Mouse (Mus musculus): ENCODE results near the gene Barx1. TPM values are rescaled to one million over a fixed set of nuclear protein-coding genes. Genes with fewer than 3 reads are reported as not detected.
A peak's percentile ranks its signal among the peaks of the same experiment; 100 is the strongest.

The Barx1 gene
- polyA plus RNA-seq, 1 experiment from 2014 or later, result 58.4 TPM

GRCm38 (mm10) chr13:48691991-48692390 is 29.2 kb downstream of the Barx1 start:
- 55% methylated on average over 2 of the region's 2 CpGs for WGBS

GRCm38 (mm10) chr13:48694090-48695064 is 31.6 kb downstream of the Barx1 start:
- ATAC-seq (ENCODE audit: insufficient read depth, low FRiP score), result peak; percentile 82
- H3K9me3 ChIP-seq (replicated peaks; ENCODE audit: control insufficient read depth, low read length), result peaks cover 4% of the 10 kb centered on the region; the same call in 1 of the 2 replicates
- H3K4me1 ChIP-seq (ENCODE audit: control insufficient read depth, insufficient read depth, low read length), result peaks cover 34% of the 10 kb centered on the region
- H3K4me2 ChIP-seq (ENCODE audit: low read depth, low read length), result peak overlapping the region; percentile 35
- WGBS, result 21% methylated on average over 27 of the region's 27 CpGs
- peak overlapping the region; percentile 13; the same call in 1 of the 2 replicates for H3K9ac ChIP-seq (ENCODE audit: low read length)
- H3K27me3 ChIP-seq (ENCODE audit: control insufficient read depth, insufficient read depth, low read length), result no peaks in the 10 kb centered on the region
- H3K36me3 ChIP-seq (ENCODE audit: control insufficient read depth, insufficient read depth, low read length), result no peaks in the 10 kb centered on the region
- H3K4me3 ChIP-seq (replicated peaks; ENCODE audit: low read length), result no peak overlapping the region
- H3K27ac ChIP-seq (ENCODE audit: low read length), result peak overlapping the region; percentile 83

More at GRCm38 (mm10) chr13:48691991-48692390, 29.2 kb downstream of the Barx1 start:
- peaks cover 4% of the 10 kb centered on the region; the same call in 1 of the 2 replicates for H3K9me3 ChIP-seq (replicated peaks; ENCODE audit: control insufficient read depth, low read length)
- no peak overlapping the region for H3K4me2 ChIP-seq (ENCODE audit: low read depth, low read length)
- no peaks in the 10 kb centered on the region for H3K27me3 ChIP-seq (ENCODE audit: control insufficient read depth, insufficient read depth, low read length)
- no peak overlapping the region for H3K27ac ChIP-seq (ENCODE audit: low read length)
- peaks cover 31% of the 10 kb centered on the region for H3K4me1 ChIP-seq (ENCODE audit: control insufficient read depth, insufficient read depth, low read length)
- no peak overlapping the region for H3K9ac ChIP-seq (ENCODE audit: low read length)
- no peak overlapping the region for H3K4me3 ChIP-seq (replicated peaks; ENCODE audit: low read length)
- H3K36me3 ChIP-seq (ENCODE audit: control insufficient read depth, insufficient read depth, low read length), result no peaks in the 10 kb centered on the region
- no peak for ATAC-seq (ENCODE audit: insufficient read depth, low FRiP score)

- Histone ChIP-seq H3K36me3 (ENCODE audit: control insufficient read depth, insufficient read depth, low read length) (no peaks in the 10 kb centered on the region), H3K9ac (ENCODE audit: low read length) (peak overlapping the region; percentile 60), H3K27me3 (ENCODE audit: control insufficient read depth, insufficient read depth, low read length) (no peaks in the 10 kb centered on the region), H3K27ac (ENCODE audit: low read length) (no peak overlapping the region), H3K9me3 (replicated peaks; ENCODE audit: control insufficient read depth, low read length) (no peaks in the 10 kb centered on the region), H3K4me3 (replicated peaks; ENCODE audit: low read length) (peak overlapping the region; percentile 44), H3K4me1 (ENCODE audit: control insufficient read depth, insufficient read depth, low read length) (peaks cover 10% of the 10 kb centered on the region; the same call in 1 of the 2 replicates), H3K4me2 (ENCODE audit: low read depth, low read length) (peak overlapping the region; percentile 55)
- peak; percentile 70; the same call in 1 of the 2 replicates for ATAC-seq (ENCODE audit: insufficient read depth, low FRiP score)
- WGBS, result 3% methylated on average over 21 of the region's 21 CpGs
These were observed 43.7 kb downstream of the Barx1 start for GRCm38 (mm10) chr13:48706385-48706951.

- Histone ChIP-seq H3K9me3 (replicated peaks; ENCODE audit: control insufficient read depth, low read length) (no peaks in the 10 kb centered on the region), H3K4me1 (ENCODE audit: control insufficient read depth, insufficient read depth, low read length) (peaks cover 9% of the 10 kb centered on the region; the same call in 1 of the 2 replicates), H3K4me2 (ENCODE audit: low read depth, low read length) (no peak overlapping the region), H3K9ac (ENCODE audit: low read length) (no peak overlapping the region), H3K4me3 (replicated peaks; ENCODE audit: low read length) (no peak overlapping the region), H3K36me3 (ENCODE audit: control insufficient read depth, insufficient read depth, low read length) (no peaks in the 10 kb centered on the region), H3K27ac (ENCODE audit: low read length) (no peak overlapping the region), H3K27me3 (ENCODE audit: control insufficient read depth, insufficient read depth, low read length) (no peaks in the 10 kb centered on the region)
- WGBS, result 78% methylated on average over 2 of the region's 2 CpGs
- no peak for ATAC-seq (ENCODE audit: insufficient read depth, low FRiP score)
These were observed 49.9 kb downstream of the Barx1 start for GRCm38 (mm10) chr13:48712675-48713074.

GRCm38 (mm10) chr13:48716075-48716474 is 53.3 kb downstream of the Barx1 start:
- Histone ChIP-seq H3K36me3 (ENCODE audit: control insufficient read depth, insufficient read depth, low read length) (no peaks in the 10 kb centered on the region), H3K27ac (ENCODE audit: low read length) (no peak overlapping the region), H3K4me1 (ENCODE audit: control insufficient read depth, insufficient read depth, low read length) (peaks cover 9% of the 10 kb centered on the region; the same call in 1 of the 2 replicates), H3K9ac (ENCODE audit: low read length) (no peak overlapping the region), H3K4me3 (replicated peaks; ENCODE audit: low read length) (no peak overlapping the region), H3K9me3 (replicated peaks; ENCODE audit: control insufficient read depth, low read length) (0 out of 2 replicates have a peak, but pooled peaks cover 6% of the 10 kb centered on the region), H3K4me2 (ENCODE audit: low read depth, low read length) (no peak overlapping the region), H3K27me3 (ENCODE audit: control insufficient read depth, insufficient read depth, low read length) (no peaks in the 10 kb centered on the region)
- WGBS, result 53% methylated on average over 4 of the region's 4 CpGs
- ATAC-seq (ENCODE audit: insufficient read depth, low FRiP score), result no peak

Other genes starting within 250 kb of the Barx1 start
- 3.1 and 4.5 TPM in 2 replicates for gene Zfp169, start 149.5 kb upstream of the Barx1 start, polyA plus RNA-seq (2015; fragmentation: Nextera tagmentation; extraction: Ambion mirVana)
- gene A830005F24Rik, start 149.4 kb upstream of the Barx1 start, polyA plus RNA-seq (2015; fragmentation: Nextera tagmentation; extraction: Ambion mirVana), result 0.40 and 0.76 TPM in 2 replicates
- gene Ptpdc1, start 37.3 kb upstream of the Barx1 start, polyA plus RNA-seq (2015; fragmentation: Nextera tagmentation; extraction: Ambion mirVana), result 8.5 and 9.3 TPM in 2 replicates
- gene Phf2, start 208.1 kb downstream of the Barx1 start, polyA plus RNA-seq (2015; fragmentation: Nextera tagmentation; extraction: Ambion mirVana), result 6.1 and 6.3 TPM in 2 replicates

Data from stomach, embryonic 16.5 days (tissue).